Mouse (Mus musculus) midbrain, embryonic 11.5 days (tissue): ENCODE data around the gene Rflnb. TPM values are rescaled to one million over a fixed set of nuclear protein-coding genes. Genes with fewer than 3 reads are reported as not detected.
A peak's percentile ranks its signal among the peaks of the same experiment; 100 is the strongest.

Experiments used
- ATAC-seq: fragments of 200-750 bp; cut with Nextera tagmentation; 2 replicates; pipeline ENCODE4 v1.8.0; 2017; ENCODE audit warnings: moderate TSS enrichment, moderate library complexity; ENCODE audit not compliant: low FRiP score
- DNase-seq: peaks from one replicate; pipeline ENCODE4 v3.0.0; 2015; ENCODE audit warnings: low spot score; ENCODE audit errors: missing footprints
- H3K27ac ChIP-seq: fragments of 300-500 bp; sonication (generic); 2 replicates; pipeline ENCODE4 v1.5.1; 2014; ENCODE audit warnings: low read depth, low read length
- H3K27me3 ChIP-seq: fragments of 300-500 bp; sonication (generic); 2 replicates; pipeline ENCODE4 v1.6.1; 2014; ENCODE audit warnings: mild to moderate bottlenecking, low read length, moderate library complexity, mixed read lengths; ENCODE audit not compliant: control insufficient read depth, insufficient read depth
- H3K36me3 ChIP-seq: fragments of 300-500 bp; sonication (generic); 2 replicates; pipeline ENCODE4 v1.6.1; 2014; ENCODE audit warnings: mild to moderate bottlenecking, low read length, moderate library complexity, mixed read lengths; ENCODE audit not compliant: control insufficient read depth, insufficient read depth
- H3K4me1 ChIP-seq: fragments of 300-500 bp; sonication (generic); 2 replicates; pipeline ENCODE4 v1.6.1; 2014; ENCODE audit warnings: low read length; ENCODE audit not compliant: control insufficient read depth, insufficient read depth
- H3K4me2 ChIP-seq: fragments of 300-500 bp; sonication (generic); 2 replicates; pipeline ENCODE4 v1.6.1; 2014; ENCODE audit warnings: mild to moderate bottlenecking, moderate library complexity
- H3K4me3 ChIP-seq: fragments of 300-500 bp; sonication (generic); 2 replicates; pipeline ENCODE4 v1.5.1; 2014; ENCODE audit warnings: low read depth, low read length
- H3K9ac ChIP-seq: fragments of 300-500 bp; sonication (generic); 2 replicates; pipeline ENCODE4 v1.6.1; 2014; ENCODE audit warnings: low read length
- H3K9me3 ChIP-seq: fragments of 300-500 bp; sonication (generic); 2 replicates; pipeline ENCODE4 v1.6.1; 2016; ENCODE audit warnings: low read length; ENCODE audit not compliant: control insufficient read depth
- WGBS: fragments of 180-500 bp; shearing (Covaris S2); extraction: QIAGEN DNeasy Blood & Tissue Kit; methylation state at CpG from one replicate; pipeline ENCODE4 v1.1.7; 2014; 5-methylcytosine and 5-hydroxymethylcytosine counted together
- polyA plus RNA-seq: library from polyadenylated mRNA; unstranded; fragments of >200 nt; fragmentation: Nextera tagmentation; extraction: Ambion mirVana; gene quantifications from 2 replicates; pipeline ENCODE4 v1.2.1, GENCODE M21; 2014

Rflnb gene
- polyA plus RNA-seq, 1 experiment from 2014 or later = 13.9 TPM

DNA sequence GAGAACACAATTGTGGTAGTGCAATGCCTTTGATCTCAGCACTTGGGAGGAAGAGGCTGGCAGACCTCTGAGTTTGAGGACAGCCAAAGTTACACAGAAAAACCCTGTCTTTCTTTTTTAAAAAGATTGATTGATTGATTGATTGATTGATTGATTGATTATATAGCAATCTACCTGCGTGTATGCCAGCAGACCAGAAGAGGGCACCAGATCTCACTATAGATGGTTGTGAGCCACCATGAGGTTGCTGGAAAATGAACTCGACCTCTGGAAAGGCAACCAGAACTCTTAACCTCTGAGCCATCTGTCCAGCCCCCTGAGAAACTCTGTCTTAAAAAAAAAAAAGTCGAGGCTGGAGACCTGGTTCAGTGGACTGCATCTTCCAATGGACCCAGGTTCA is 57.0 kb downstream of the Rflnb start:
- Histone ChIP-seq H3K36me3 (no peaks in the 10 kb centered on the region), H3K4me2 (no peak overlapping the region), H3K9me3 (no peaks in the 10 kb centered on the region; the same call in 1 of the 2 replicates), H3K27me3 (peaks cover 13% of the 10 kb centered on the region; the same call in 1 of the 2 replicates), H3K4me1 (peaks cover 11% of the 10 kb centered on the region), H3K27ac (no peak overlapping the region), H3K4me3 (no peak overlapping the region), H3K9ac (no peak overlapping the region)
- WGBS = 23% methylated on average over 3 of the region's 3 CpGs
- no peak for ATAC-seq
- DNase-seq = peak; percentile 66

Other genes with a start within 250 kb of the Rflnb start
- 0.58 and 0.68 TPM in 2 replicates for gene Doc2b, start 231.7 kb downstream of the Rflnb start, polyA plus RNA-seq
- gene Rph3al, start 89.4 kb downstream of the Rflnb start, polyA plus RNA-seq = 0.66 and 1.1 TPM in 2 replicates
- gene 1700016K19Rik, start 27.9 kb downstream of the Rflnb start, polyA plus RNA-seq = 0.23 TPM in 1 of 2 replicates, not detected in the other
- gene Vps53, start 151.9 kb upstream of the Rflnb start, polyA plus RNA-seq = 44.2 and 47.4 TPM in 2 replicates
- 30.9 and 32.7 TPM in 2 replicates for gene Fam57a, start 151.9 kb upstream of the Rflnb start, polyA plus RNA-seq
- 0.34 and 0.40 TPM in 2 replicates for gene Dbil5, start 189.8 kb upstream of the Rflnb start, polyA plus RNA-seq
- 31.1 and 42.8 TPM in 2 replicates for gene Gemin4, start 189.9 kb upstream of the Rflnb start, polyA plus RNA-seq
- gene Mrm3, start 215.9 kb upstream of the Rflnb start, polyA plus RNA-seq = 19.5 and 20.1 TPM in 2 replicates
- gene Glod4, start 215.9 kb upstream of the Rflnb start, polyA plus RNA-seq = 131 and 138 TPM in 2 replicates